Mouse (Mus musculus) liver, embryonic 14.5 days (tissue): Measurements from ENCODE around the gene Rhot2.

Experiments used
- CTCF ChIP-seq: IDR thresholded peaks from 2 replicates; pipeline ENCODE4 v1.5.1; 2016; ENCODE audit warnings: antibody characterized with exemption, low read depth, control low read depth
- EP300 ChIP-seq: IDR thresholded peaks from 2 replicates; pipeline ENCODE4 v1.6.1; 2016; ENCODE audit warnings: antibody characterized with exemption, low read depth

DNA sequence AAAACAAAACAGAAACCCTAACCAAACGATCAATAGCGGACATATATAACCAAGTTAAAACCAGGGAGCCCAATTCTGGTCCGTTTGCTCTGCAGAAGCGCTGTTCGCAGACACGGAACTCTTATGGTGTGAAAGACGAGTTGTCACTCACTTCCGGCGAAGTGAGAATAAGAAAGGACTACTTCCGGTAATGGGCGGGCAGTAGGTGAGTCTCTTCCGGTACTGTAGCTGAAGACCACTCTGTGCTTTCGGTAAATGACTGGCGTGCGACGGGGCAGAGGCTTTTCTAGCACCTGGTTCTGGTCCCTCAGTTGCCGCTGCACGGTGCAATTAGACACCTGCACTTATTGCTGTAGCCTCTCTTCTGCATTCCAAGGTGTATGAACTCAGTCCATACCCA is 21.2 kb downstream of the Rhot2 start, which contains the start of gene Wdr24:
- TF ChIP-seq CTCF (no peak), EP300 (no peak)
